Mouse (Mus musculus) forebrain, postnatal 0 days (tissue): Measurements from ENCODE around the gene Sec24a. TPM values are rescaled to one million over a fixed set of nuclear protein-coding genes. Genes with fewer than 3 reads are reported as not detected.
"Not testable (repeated sequence)": the region's sequence is repeated elsewhere in the genome, so short reads cannot be mapped to it uniquely, and the experiment has no call there.

Source experiments
- ATAC-seq: fragments of 200-750 bp; cut with Nextera tagmentation; 2 replicates; pipeline ENCODE4 v1.8.0; 2017; ENCODE audit warnings: mild to moderate bottlenecking, moderate library complexity
- DNase-seq: peaks from one replicate; pipeline ENCODE4 v3.0.0-alpha.2; 2015
- H3K27ac ChIP-seq: fragments of 300-500 bp; sonication (generic); 2 replicates; pipeline ENCODE4 v1.5.1; 2014; ENCODE audit warnings: low read depth, mild to moderate bottlenecking, antibody characterized with exemption, low read length, moderate library complexity, mixed read lengths
- H3K27me3 ChIP-seq: fragments of 300-500 bp; sonication (generic); 2 replicates; pipeline ENCODE4 v1.6.1; 2014; ENCODE audit warnings: mild to moderate bottlenecking, low read length, mixed read lengths; ENCODE audit not compliant: insufficient read depth
- H3K36me3 ChIP-seq: fragments of 300-500 bp; sonication (generic); 2 replicates; pipeline ENCODE4 v1.6.1; 2014; ENCODE audit warnings: mild to moderate bottlenecking, moderate library complexity; ENCODE audit not compliant: insufficient read depth
- H3K4me1 ChIP-seq: fragments of 300-500 bp; sonication (generic); 2 replicates; pipeline ENCODE4 v1.6.1; 2014; ENCODE audit warnings: antibody characterized with exemption; ENCODE audit not compliant: insufficient read depth
- H3K4me2 ChIP-seq: fragments of 300-500 bp; sonication (generic); 2 replicates; pipeline ENCODE4 v1.6.1; 2014; ENCODE audit warnings: low read depth, mild to moderate bottlenecking, moderate library complexity
- H3K4me3 ChIP-seq: fragments of 300-500 bp; sonication (generic); 2 replicates; pipeline ENCODE4 v1.5.1; 2014; ENCODE audit warnings: low read depth, low read length, mixed read lengths
- H3K9ac ChIP-seq: fragments of 300-500 bp; sonication (generic); 2 replicates; pipeline ENCODE4 v1.6.1; 2014; ENCODE audit warnings: mild to moderate bottlenecking
- H3K9me3 ChIP-seq: fragments of 300-500 bp; sonication (generic); 2 replicates; pipeline ENCODE4 v1.6.1; 2016; ENCODE audit warnings: low read length
- CTCF ChIP-seq: sonication (generic); IDR thresholded peaks from 2 replicates; pipeline ENCODE4 v1.5.1; 2016; ENCODE audit warnings: antibody characterized with exemption, control low read depth, low read depth
- WGBS: fragments of 180-500 bp; shearing (Covaris S2); extraction: QIAGEN DNeasy Blood & Tissue Kit; methylation state at CpG from one replicate; pipeline ENCODE4 v1.1.7; 2014; 5-methylcytosine and 5-hydroxymethylcytosine counted together
- polyA plus RNA-seq: library from polyadenylated mRNA; unstranded; fragments of >200 nt; fragmentation: Nextera tagmentation; extraction: Ambion mirVana; gene quantifications from 2 replicates; pipeline ENCODE4 v1.2.1, GENCODE M21; 2015
- total RNA-seq: library from RNA; depleted of rRNA; stranded (reverse); fragments of >200 nt; gene quantifications from 2 replicates; pipeline ENCODE4 v1.2.3, GENCODE M21; 2014

The Sec24a gene
- total and polyA plus RNA-seq, 2 experiments from 2014 or later = 9.3 to 12.6 TPM

DNA sequence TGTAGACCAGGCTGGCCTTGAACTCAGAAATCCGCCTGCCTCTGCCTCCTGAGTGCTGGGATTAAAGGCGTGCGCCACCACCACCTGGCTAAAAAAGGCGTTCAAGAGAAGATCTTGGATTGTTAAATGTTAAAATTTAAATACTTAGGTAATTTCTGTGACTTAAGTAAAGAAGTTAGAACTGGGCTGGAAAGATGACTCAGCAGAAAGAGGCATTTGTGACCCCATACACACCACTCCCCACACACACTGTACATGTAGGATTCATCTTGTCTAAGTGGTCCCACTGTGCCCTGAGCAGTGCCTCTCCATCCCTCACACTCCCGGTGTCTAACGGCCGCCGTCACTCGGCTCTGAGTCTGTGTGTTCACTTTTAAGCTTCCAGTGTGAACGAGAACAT lies 57.0 kb downstream of the Sec24a start:
- Histone ChIP-seq H3K4me3 (no peak overlapping the region), H3K27me3 (no peaks in the 10 kb centered on the region), H3K9me3 (no peaks in the 10 kb centered on the region), H3K4me1 (no peaks in the 10 kb centered on the region), H3K4me2 (no peak overlapping the region), H3K9ac (no peak overlapping the region), H3K27ac (no peak overlapping the region), H3K36me3 (peaks cover 69% of the 10 kb centered on the region)
- no peak for DNase-seq
- ATAC-seq = no peak
- no peak for TF ChIP-seq CTCF
- WGBS = 97% methylated on average over 10 of the region's 10 CpGs

DNA sequence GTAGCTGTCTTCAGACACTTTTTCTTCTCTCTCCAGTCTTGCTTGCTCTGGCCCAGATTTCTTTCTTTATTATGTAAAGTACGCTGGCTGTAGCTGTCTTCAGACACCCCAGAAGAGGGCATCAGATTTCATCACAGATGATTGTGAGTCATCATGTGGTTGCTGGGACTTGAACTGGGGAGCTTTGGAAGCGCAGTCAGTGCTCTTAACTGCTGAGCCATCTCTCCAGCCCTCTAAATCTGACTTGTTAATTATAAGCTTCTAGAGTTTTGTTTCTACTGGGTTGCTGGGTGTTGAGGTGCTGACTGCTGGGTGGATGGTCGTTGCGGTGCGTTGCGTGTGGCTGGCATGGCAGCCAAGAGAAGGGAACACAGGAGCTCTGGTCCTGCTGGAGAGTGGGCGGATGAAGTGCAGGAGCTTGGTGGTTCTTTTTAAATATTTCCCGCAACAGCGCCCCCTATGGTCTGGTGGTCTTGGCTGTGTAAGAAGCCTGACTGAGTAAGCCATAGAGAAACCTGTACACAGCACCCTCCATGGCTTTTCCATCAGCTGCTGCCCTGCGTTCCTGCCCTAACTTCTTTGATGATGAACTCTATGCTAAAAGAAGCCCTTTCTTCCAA lies 59.9 kb downstream of the Sec24a start:
- H3K27me3 ChIP-seq = no peaks in the 10 kb centered on the region
- no peaks in the 10 kb centered on the region for H3K9me3 ChIP-seq
- TF ChIP-seq CTCF = no peak
- H3K9ac ChIP-seq = no peak overlapping the region
- H3K4me1 ChIP-seq = no peaks in the 10 kb centered on the region
- 68% methylated on average over 10 of the region's 10 CpGs for WGBS
- H3K4me3 ChIP-seq = no peak overlapping the region
- ATAC-seq (no peak), DNase-seq (no peak)
- H3K27ac ChIP-seq = no peak overlapping the region
- H3K4me2 ChIP-seq = no peak overlapping the region
- H3K36me3 ChIP-seq = peaks cover 73% of the 10 kb centered on the region

DNA sequence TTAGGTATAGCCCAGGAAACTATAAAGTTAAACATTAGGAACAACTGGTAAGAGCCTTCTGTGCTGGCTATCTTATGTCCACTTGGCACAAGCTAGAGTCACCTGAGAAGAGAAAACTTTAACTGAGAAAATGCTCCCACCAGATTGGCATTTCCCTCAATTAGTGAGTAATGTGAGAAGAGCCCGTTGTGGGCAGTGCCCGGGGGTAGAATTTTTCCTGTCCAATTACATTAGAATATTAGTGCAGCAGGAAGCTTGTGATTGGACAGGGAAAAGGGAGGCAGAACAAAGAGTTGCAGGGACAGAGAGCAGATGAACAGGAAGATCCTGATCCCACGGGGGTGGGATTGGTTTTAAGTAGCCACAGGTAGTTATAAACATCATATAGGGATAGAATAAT lies 60.6 kb downstream of the Sec24a start:
- Histone ChIP-seq H3K4me3 (no peak overlapping the region), H3K9ac (no peak overlapping the region), H3K4me1 (no peaks in the 10 kb centered on the region), H3K36me3 (peaks cover 72% of the 10 kb centered on the region), H3K27ac (no peak overlapping the region), H3K4me2 (no peak overlapping the region), H3K9me3 (no peaks in the 10 kb centered on the region), H3K27me3 (no peaks in the 10 kb centered on the region)
- DNase-seq (no peak), ATAC-seq (no peak)
- WGBS = 52% methylated on average over 3 of the region's 3 CpGs
- TF ChIP-seq CTCF = no peak

DNA sequence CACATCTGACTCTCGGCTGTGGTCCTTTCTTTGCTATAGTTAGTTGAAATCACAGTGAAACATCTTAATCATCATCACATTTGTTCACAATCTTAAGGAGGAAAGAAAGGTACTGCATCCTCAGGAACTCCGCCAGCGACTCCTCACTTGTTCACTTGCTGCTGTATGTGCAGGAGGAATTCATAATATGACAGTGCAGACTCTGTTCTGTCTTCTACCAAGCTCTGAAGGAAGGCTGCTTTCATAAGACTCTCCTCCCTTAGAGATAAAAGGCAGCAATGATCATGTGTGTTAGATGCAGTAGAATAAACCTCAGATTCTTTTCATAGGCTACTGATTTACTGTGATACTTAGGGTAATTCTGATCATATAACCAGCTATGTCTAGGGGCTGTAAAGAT lies 68.5 kb downstream of the Sec24a start:
- DNase-seq (no peak), ATAC-seq (no peak)
- 93% methylated on average over 3 of the region's 3 CpGs for WGBS
- Histone ChIP-seq H3K4me1 (no peaks in the 10 kb centered on the region), H3K9ac (no peak overlapping the region), H3K27me3 (no peaks in the 10 kb centered on the region), H3K9me3 (no peaks in the 10 kb centered on the region), H3K4me2 (no peak overlapping the region), H3K27ac (no peak overlapping the region), H3K36me3 (peaks cover 39% of the 10 kb centered on the region), H3K4me3 (no peak overlapping the region)
- no peak for TF ChIP-seq CTCF

DNA sequence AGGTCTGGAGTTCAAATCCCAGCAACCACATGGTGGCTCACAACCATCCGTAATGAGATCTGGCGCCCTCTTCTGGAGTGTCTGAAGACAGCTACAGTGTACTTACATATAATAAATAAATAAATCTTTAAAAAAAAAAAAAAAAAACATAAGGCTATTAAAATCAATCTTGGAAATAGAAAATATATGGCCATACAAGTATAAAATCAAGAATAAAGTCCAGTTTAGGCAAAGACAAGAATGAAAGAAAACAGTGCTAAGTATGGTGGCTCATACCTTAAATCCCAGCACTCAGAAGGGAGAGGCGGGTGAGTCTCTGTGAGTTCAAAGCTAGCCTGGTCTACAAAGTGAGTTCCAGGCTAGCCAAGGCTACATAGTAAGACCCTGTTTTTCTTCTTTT lies 72.8 kb downstream of the Sec24a start:
- not testable (repeated sequence) for H3K27ac ChIP-seq, H3K27me3 ChIP-seq, DNase-seq, H3K4me3 ChIP-seq, H3K9me3 ChIP-seq, H3K4me2 ChIP-seq, H3K4me1 ChIP-seq, ATAC-seq, H3K9ac ChIP-seq
- H3K36me3 ChIP-seq = peaks cover 14% of the 10 kb centered on the region; the same call in 1 of the 2 replicates
- 96% methylated on average over 1 of the region's 3 CpGs for WGBS

DNA sequence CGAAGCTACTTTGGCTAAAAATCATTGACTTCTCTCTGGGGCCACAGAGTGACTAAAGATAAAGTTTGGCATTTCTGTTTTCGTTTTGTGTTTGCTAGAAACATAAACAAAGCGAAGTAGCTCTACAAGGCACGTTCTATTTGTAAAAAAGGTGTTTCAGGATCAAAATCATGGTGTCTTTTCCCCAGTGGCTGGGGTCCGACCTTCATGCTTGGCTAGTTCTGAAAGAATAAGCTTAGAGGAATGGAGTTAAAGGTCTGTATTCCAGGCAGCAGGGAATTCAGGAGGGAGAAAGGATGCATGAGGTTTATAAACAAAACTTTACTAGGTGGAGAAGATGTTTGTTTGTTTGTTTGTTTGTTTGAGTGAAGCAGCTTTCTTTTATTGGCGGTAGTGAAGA lies 74.1 kb downstream of the Sec24a start:
- WGBS = 22% methylated on average over 6 of the region's 6 CpGs
- Histone ChIP-seq H3K9ac (peak overlapping the region; percentile 82), H3K4me1 (no peaks in the 10 kb centered on the region), H3K4me2 (peak overlapping the region; percentile 48), H3K4me3 (peak overlapping the region; percentile 69), H3K27me3 (no peaks in the 10 kb centered on the region), H3K9me3 (no peaks in the 10 kb centered on the region), H3K36me3 (peaks cover 14% of the 10 kb centered on the region; the same call in 1 of the 2 replicates), H3K27ac (peak overlapping the region; percentile 99)
- ATAC-seq (no peak), DNase-seq (no peak)
- TF ChIP-seq CTCF = no peak

DNA sequence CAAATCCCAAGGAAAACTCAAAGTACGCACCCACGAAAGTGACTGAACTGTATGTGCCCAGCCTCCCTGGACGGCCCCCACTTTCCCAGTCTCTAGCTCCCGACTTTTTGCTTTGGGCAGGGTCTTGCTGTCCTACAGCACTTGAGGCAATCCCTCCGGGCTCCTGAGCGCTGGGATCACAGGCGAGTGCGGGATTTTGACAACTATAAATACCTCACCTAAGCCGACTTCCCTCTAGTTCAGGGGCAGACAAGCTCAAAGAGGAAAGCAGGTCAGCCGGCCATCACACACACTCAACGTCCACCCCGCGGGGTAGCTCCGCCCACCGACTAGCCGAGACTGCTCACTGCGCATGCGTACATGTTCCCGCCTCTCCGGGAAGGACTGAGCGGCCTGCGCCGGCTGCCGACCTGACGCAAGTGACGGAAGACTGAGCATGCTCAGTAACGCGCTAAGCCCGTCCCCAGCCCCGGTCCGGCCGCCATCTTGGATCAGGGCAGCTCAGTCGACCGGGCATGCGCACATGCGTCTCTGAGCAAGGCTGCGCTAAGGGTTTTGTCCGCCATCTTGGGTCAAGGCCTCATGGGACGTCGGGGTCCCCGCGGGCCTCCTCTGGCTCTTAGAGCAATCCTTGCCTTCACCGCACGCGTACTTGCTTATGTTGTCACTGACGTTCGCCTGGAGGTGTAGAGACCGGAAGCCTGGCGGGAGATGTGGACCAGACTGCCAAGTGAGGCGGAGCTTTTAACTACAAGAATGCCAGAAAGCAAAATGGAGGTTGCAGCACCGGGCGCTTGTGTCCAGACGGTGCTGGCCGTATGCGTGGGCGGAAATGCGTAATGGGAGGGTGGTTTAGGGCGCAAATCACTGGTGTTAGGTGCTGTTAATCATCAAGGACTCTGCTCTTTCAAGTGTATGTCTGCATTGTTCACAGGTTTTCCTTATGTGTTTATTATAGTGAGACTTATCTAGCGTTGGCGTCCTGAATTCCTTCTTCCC lies 74.8 kb downstream of the Sec24a start, which contains the start of gene 0610009B22Rik:
Gene 0610009B22Rik, minus strand, starts transcription at position 545 of the 999 bp plus-strand sequence.
- H3K27ac ChIP-seq = peak within 1 kb of the TSS; percentile 99
- H3K9me3 ChIP-seq = no peaks in the 10 kb centered on the region
- peak within 1 kb of the TSS; percentile 77 for H3K4me2 ChIP-seq
- peak within 1 kb of the TSS; percentile 69 for H3K4me3 ChIP-seq
- under 1% methylated on average over 60 of the region's 60 CpGs for WGBS
- peaks cover 14% of the 10 kb centered on the region; the same call in 1 of the 2 replicates for H3K36me3 ChIP-seq
- ATAC-seq = peak; percentile 99
- H3K4me1 ChIP-seq = no peaks in the 10 kb centered on the region
- 0 out of 2 replicates have a peak, but pooled peaks have one; percentile 9 for TF ChIP-seq CTCF
- DNase-seq = peak; percentile 100
- H3K9ac ChIP-seq = peak within 1 kb of the TSS; percentile 82
- H3K27me3 ChIP-seq = no peaks in the 10 kb centered on the region
